ENCODE assay signal across 8 mouse cellular contexts in the genomic region with DNA sequence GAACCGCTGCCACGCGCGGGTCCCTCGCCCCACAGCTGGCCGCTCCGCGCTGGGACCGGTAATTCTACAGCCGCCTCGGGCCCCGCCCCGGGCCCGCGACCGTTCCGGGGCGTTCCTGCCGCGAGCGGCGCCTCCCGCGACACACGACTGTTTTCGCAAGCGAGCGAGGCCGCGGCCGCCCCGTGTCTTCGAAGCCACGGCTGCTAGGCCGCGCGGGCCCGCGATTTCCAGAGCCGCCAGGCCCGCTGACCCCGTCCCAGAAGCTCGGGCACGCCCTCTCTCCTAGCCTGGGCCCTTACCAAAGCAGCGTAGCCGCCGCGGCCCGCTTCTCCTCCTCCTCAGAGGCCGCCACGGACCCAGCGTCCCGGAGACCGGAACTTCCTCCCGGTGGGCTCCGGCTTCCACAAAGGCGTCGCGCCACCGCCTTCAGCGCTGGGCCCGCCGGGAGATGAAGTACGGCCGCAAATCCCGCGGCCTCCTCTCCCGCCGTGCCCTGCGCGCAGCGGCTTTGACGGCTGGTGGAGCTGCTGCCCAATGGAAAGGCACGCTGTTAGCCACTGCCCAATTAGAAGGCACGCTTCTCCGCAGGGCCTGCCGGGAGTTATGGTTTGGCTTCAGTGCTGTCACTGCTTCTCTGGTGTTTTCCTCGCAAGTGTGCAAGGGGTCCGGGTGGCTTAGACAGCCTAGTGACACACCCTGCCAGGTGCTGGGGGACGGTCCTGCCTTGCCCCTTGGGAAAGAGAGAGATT. TPM values are rescaled to one million over a fixed set of nuclear protein-coding genes. Genes with fewer than 3 reads are reported as not detected.
DNase-seq lines count a peak whose midpoint lies in the region; ATAC-seq and TF ChIP-seq lines count a peak whose summit lies in the region.

No protein-coding gene starts in this region.

- peak; percentile 96 for DNase-seq in MN1 (ENCODE audit: low spot score)
- peak; percentile 94 for DNase-seq in cerebellum, adult 9-10 months
- DNase-seq in hindbrain, embryonic 10.5 days (ENCODE audit: low spot score), result peak; percentile 94
- peak; percentile 97 for DNase-seq in layer of hippocampus, adult 9-11 months
- peak; percentile 98 for DNase-seq in lung, postnatal 0 days (ENCODE audit: low spot score)
- peak; percentile 81 for DNase-seq in ovary, postnatal 14 days (ENCODE audit: low spot score)
- peak; percentile 94 for DNase-seq in thymus, postnatal 14 days

- peak overlapping the region; percentile 97 for H3K27ac ChIP-seq in hindbrain, embryonic 10.5 days
- peak overlapping the region; percentile 99 for H3K27ac ChIP-seq in lung, postnatal 0 days (ENCODE audit: low read length)

- peak overlapping the region; percentile 96 for H3K9ac ChIP-seq in lung, postnatal 0 days (replicated peaks; ENCODE audit: low read depth)

- H3K27me3 ChIP-seq in hindbrain, embryonic 10.5 days (ENCODE audit: insufficient read depth, poor library complexity, severe bottlenecking), result no peaks in the 10 kb centered on the region
- no peaks in the 10 kb centered on the region for H3K27me3 ChIP-seq in lung, postnatal 0 days (replicated peaks; ENCODE audit: insufficient read depth, low read length)

- TF ChIP-seq EP300 in lung, postnatal 0 days (IDR thresholded peaks at IDR 0.05), result no peak

- peak overlapping the region; percentile 92 for H3K4me3 ChIP-seq in hindbrain, embryonic 10.5 days
- H3K4me3 ChIP-seq in lung, postnatal 0 days (ENCODE audit: low read depth, low read length), result peak overlapping the region; percentile 78

- peak overlapping the region; percentile 68 for H3K4me2 ChIP-seq in lung, postnatal 0 days (replicated peaks; ENCODE audit: low read depth, low read length)

- no peak for TF ChIP-seq CTCF in lung, postnatal 0 days (IDR thresholded peaks at IDR 0.05)

- under 1% methylated on average over 80 of the region's 80 CpGs for WGBS in hindbrain, embryonic 10.5 days
- WGBS in lung, postnatal 0 days, result 2% methylated on average over 69 of the region's 80 CpGs

- no peaks in the 10 kb centered on the region for H3K9me3 ChIP-seq in hindbrain, embryonic 10.5 days
- no peaks in the 10 kb centered on the region for H3K9me3 ChIP-seq in lung, postnatal 0 days (ENCODE audit: low read length)

- peaks cover 16% of the 10 kb centered on the region for H3K4me1 ChIP-seq in hindbrain, embryonic 10.5 days (replicated peaks)
- no peaks in the 10 kb centered on the region; the same call in 1 of the 2 replicates for H3K4me1 ChIP-seq in lung, postnatal 0 days (ENCODE audit: insufficient read depth, low read depth, low read length)

- peaks cover 23% of the 10 kb centered on the region for H3K36me3 ChIP-seq in hindbrain, embryonic 10.5 days
- H3K36me3 ChIP-seq in lung, postnatal 0 days (ENCODE audit: insufficient read depth, low read length), result no peaks in the 10 kb centered on the region; the same call in 1 of the 2 replicates

- peak; percentile 99 for ATAC-seq in frontal cortex, adult (ENCODE audit: low TSS enrichment)
- peak; percentile 99 for ATAC-seq in lung, postnatal 0 days

RNA-seq across cellular contexts. Expression of gene Rbm6, which starts 0.5 kb away (rescaled TPM):
- polyA plus RNA-seq in hindbrain, embryonic 10.5 days (2016; fragmentation: Nextera tagmentation; extraction: Ambion mirVana), result 87.6 and 98.2 TPM in 2 replicates
- polyA plus RNA-seq in lung, postnatal 0 days (2015; fragmentation: Nextera tagmentation; extraction: Ambion mirVana), result 35.6 and 40.9 TPM in 2 replicates

RNA-seq across cellular contexts. Expression of gene Mon1a, which starts 15.4 kb away (rescaled TPM):
- polyA plus RNA-seq in hindbrain, embryonic 10.5 days (2016; fragmentation: Nextera tagmentation; extraction: Ambion mirVana), result 13.4 and 16.6 TPM in 2 replicates
- polyA plus RNA-seq in lung, postnatal 0 days (2015; fragmentation: Nextera tagmentation; extraction: Ambion mirVana), result 12.3 and 12.8 TPM in 2 replicates

RNA-seq across cellular contexts. Expression of gene Mst1r, which starts 34.1 kb away (rescaled TPM):
- polyA plus RNA-seq in hindbrain, embryonic 10.5 days (2016; fragmentation: Nextera tagmentation; extraction: Ambion mirVana), result 0.67 and 0.80 TPM in 2 replicates
- 3.1 and 3.5 TPM in 2 replicates for polyA plus RNA-seq in lung, postnatal 0 days (2015; fragmentation: Nextera tagmentation; extraction: Ambion mirVana)

RNA-seq across cellular contexts. Expression of gene Actl11, which starts 55.7 kb away (rescaled TPM):
- polyA plus RNA-seq in hindbrain, embryonic 10.5 days (2016; fragmentation: Nextera tagmentation; extraction: Ambion mirVana), result not detected in 2 replicates
- not detected in 2 replicates for polyA plus RNA-seq in lung, postnatal 0 days (2015; fragmentation: Nextera tagmentation; extraction: Ambion mirVana)

Comparison
In these comparisons a context has a peak if more than half of its experiments do, and no peak if none do; other contexts are left out.
1. Peak in every context shown above with its lines: DNase-seq, ATAC-seq, H3K4me3 ChIP-seq and H3K27ac ChIP-seq.